Mouse (Mus musculus): ENCODE measurements around the gene Baiap2l2. TPM values are rescaled to one million over a fixed set of nuclear protein-coding genes. Genes with fewer than 3 reads are reported as not detected.

Baiap2l2 gene
- polyA plus RNA-seq, 1 experiment from 2014 or later, result 3.9 TPM

DNA sequence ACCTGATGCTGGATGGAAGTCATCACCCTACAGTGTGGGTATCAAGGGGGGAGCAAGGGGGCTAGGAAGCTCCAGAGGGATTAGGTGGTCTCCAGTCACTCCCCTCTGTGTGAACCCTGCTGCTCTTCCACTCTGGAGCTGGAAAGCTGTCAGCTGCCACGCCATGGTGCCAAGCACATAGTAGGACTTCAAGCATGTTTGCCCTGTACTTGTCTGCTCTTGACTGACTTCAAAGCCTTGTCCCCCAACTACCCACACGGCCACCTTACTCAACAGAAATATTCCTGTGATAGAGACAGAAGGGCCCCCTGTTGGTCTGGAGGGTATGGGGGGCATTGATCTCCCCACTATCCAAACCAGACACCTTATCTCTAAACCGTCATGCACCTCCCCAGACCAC is 69.1 kb downstream of the Baiap2l2 start:
- H3K4me3 ChIP-seq (ENCODE audit: low read depth, low read length), result no peak overlapping the region
- WGBS, result 44% methylated on average over 3 of the region's 3 CpGs
- no peaks in the 10 kb centered on the region for H3K4me1 ChIP-seq (ENCODE audit: insufficient read depth)
- no peaks in the 10 kb centered on the region for H3K9me3 ChIP-seq (ENCODE audit: low read depth, low read length)
- H3K27me3 ChIP-seq (ENCODE audit: insufficient read depth, low read length), result no peaks in the 10 kb centered on the region
- no peak for TF ChIP-seq CTCF (IDR thresholded peaks at IDR 0.05; ENCODE audit: low read depth)
- no peak overlapping the region for H3K9ac ChIP-seq
- ATAC-seq (ENCODE audit: insufficient read depth), result no peak
- no peak for DNase-seq
- H3K36me3 ChIP-seq (ENCODE audit: insufficient read depth), result no peaks in the 10 kb centered on the region
- no peak overlapping the region for H3K27ac ChIP-seq (ENCODE audit: low read depth)
- no peak overlapping the region for H3K4me2 ChIP-seq

DNA sequence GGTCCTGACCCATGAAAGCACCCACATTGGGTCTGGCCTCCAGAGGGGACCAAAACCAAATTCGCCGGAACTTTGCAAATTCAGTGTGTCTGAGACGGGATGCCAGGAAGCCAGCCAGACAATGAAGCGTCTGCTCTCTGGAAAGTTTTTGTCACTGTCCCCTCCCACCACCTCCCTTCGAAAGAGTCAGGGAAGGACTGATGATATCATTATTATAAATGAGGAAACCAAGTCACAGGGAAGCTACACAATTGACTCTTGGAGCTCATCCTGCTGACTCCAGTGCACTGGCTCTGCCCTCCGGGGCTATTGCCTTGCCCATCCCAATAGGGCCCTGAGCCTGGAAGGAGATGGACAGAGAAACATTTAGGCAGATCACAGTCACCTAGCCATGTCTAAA is 71.7 kb downstream of the Baiap2l2 start:
- no peak for ATAC-seq (ENCODE audit: insufficient read depth)
- TF ChIP-seq CTCF (IDR thresholded peaks at IDR 0.05; ENCODE audit: low read depth), result no peak
- 58% methylated on average over 6 of the region's 6 CpGs for WGBS
- no peak overlapping the region for H3K27ac ChIP-seq (ENCODE audit: low read depth)
- H3K27me3 ChIP-seq (ENCODE audit: insufficient read depth, low read length), result no peaks in the 10 kb centered on the region
- H3K9ac ChIP-seq, result no peak overlapping the region
- no peak overlapping the region for H3K4me2 ChIP-seq
- H3K4me1 ChIP-seq (ENCODE audit: insufficient read depth), result no peaks in the 10 kb centered on the region
- no peaks in the 10 kb centered on the region for H3K9me3 ChIP-seq (ENCODE audit: low read depth, low read length)
- DNase-seq, result peak; percentile 24
- H3K4me3 ChIP-seq (ENCODE audit: low read depth, low read length), result no peak overlapping the region
- H3K36me3 ChIP-seq (ENCODE audit: insufficient read depth), result no peaks in the 10 kb centered on the region

DNA sequence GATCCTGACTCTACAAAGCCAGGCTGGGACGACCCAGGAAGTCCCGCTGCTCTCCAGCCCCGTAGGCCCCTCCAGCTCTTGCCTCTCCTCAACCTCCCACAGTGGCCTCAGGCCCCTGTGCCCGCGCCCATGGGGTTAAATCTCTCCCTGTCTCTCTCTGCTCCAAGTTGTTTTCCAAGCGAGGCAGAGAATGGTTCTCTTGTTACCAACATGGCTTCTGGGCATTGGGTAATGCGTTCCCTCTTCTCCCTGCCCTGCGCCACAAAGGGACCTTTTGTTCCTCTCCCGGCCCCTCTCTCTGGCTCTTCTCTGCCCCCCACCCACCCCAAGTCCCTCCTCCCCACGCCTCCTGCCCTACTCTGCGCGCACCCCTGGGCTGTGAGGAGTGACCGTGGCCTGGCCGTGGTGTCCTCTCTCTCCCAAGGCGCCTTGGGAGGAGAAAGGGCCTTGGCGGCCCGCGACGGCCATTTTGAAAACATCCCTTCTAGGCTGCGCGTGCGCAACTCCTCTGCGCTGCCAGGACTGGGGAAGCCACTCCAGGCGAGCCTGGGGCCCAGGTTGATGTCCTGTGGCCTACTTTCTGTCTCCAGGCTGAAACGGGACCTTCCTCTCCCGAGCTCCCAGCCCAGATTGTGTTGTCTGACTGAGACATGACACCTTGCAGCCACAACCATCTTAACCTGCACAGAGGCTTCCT is 72.4 kb downstream of the Baiap2l2 start:
- Histone ChIP-seq H3K9me3 (ENCODE audit: low read depth, low read length) (no peaks in the 10 kb centered on the region), H3K4me2 (no peak overlapping the region), H3K4me1 (ENCODE audit: insufficient read depth) (no peaks in the 10 kb centered on the region), H3K27me3 (ENCODE audit: insufficient read depth, low read length) (no peaks in the 10 kb centered on the region), H3K36me3 (ENCODE audit: insufficient read depth) (no peaks in the 10 kb centered on the region), H3K4me3 (ENCODE audit: low read depth, low read length) (no peak overlapping the region), H3K9ac (no peak overlapping the region), H3K27ac (ENCODE audit: low read depth) (no peak overlapping the region)
- ATAC-seq (ENCODE audit: insufficient read depth) (no peak), DNase-seq (no peak)
- 85% methylated on average over 26 of the region's 26 CpGs for whole genome bisulfite sequencing
- TF ChIP-seq CTCF (IDR thresholded peaks at IDR 0.05; ENCODE audit: low read depth), result no peak

DNA sequence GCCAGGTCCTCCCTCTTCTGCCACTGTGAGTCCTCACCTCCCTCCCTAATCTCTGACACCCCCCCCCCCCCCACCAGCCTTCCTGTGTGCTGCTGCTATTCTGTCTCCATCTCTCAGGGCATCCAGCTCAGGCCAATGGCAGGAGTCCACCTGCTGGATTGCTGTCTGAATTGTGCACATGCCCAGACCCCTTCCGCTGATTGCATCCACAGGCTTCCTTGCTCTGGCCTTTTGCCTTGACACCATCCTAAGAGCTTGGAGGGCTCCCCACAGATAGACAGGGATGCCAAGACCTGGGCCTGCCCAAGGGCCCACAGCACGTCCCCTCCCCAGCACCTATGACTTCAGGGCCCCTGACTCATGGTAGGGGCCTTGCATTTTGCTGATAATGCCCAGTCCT is 75.0 kb downstream of the Baiap2l2 start:
- H3K4me2 ChIP-seq, result no peak overlapping the region
- TF ChIP-seq CTCF (IDR thresholded peaks at IDR 0.05; ENCODE audit: low read depth), result no peak

DNA sequence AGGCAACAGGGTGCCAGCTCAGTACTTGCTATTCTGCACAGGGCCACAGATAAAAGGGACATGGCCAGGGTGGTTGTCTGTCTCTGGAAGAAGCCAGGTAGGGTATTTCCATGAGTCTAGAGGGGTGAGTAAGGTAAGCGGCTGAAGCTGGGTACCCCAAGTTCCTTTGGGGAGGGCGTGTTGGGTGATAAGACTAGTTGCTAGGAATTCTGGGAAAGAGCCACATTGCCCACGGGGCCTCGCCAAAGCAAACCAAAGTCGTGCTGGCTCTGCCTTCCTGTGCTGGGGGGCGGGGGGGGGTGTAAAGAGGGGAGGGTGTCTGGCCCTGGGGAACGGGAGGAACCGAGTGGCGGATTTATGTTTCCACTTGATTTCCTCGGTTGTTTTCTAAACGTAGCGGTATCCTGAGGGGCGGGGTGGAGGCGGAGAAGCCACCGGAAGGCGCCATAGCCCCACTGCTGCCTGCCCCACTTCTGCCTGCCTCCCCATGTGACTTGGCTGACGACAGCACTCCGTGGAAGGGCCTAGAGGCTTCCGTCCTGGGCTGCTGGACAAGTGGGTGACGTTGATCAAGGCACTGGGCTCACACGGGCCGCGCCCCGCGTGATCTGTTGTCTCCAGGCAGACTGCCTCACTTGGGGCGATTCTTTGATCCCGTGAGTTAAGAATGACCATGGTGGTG is 76.4 kb downstream of the Baiap2l2 start:
- 70% methylated on average over 27 of the region's 27 CpGs for WGBS
- H3K4me3 ChIP-seq (ENCODE audit: low read depth, low read length), result no peak overlapping the region
- no peaks in the 10 kb centered on the region for H3K4me1 ChIP-seq (ENCODE audit: insufficient read depth)
- no peak for TF ChIP-seq CTCF (IDR thresholded peaks at IDR 0.05; ENCODE audit: low read depth)
- H3K36me3 ChIP-seq (ENCODE audit: insufficient read depth), result no peaks in the 10 kb centered on the region
- H3K27me3 ChIP-seq (ENCODE audit: insufficient read depth, low read length), result no peaks in the 10 kb centered on the region
- ATAC-seq (ENCODE audit: insufficient read depth) (no peak), DNase-seq (no peak)
- H3K9me3 ChIP-seq (ENCODE audit: low read depth, low read length), result no peaks in the 10 kb centered on the region
- H3K4me2 ChIP-seq, result no peak overlapping the region
- no peak overlapping the region for H3K9ac ChIP-seq
- no peak overlapping the region for H3K27ac ChIP-seq (ENCODE audit: low read depth)

More for the DNA sequence above, 75.0 kb downstream of the Baiap2l2 start:
- H3K9ac ChIP-seq, result no peak overlapping the region
- 72% methylated on average over 2 of the region's 2 CpGs for whole genome bisulfite sequencing
- ATAC-seq (ENCODE audit: insufficient read depth) (no peak), DNase-seq (no peak)
- H3K4me1 ChIP-seq (ENCODE audit: insufficient read depth), result no peaks in the 10 kb centered on the region
- H3K36me3 ChIP-seq (ENCODE audit: insufficient read depth), result no peaks in the 10 kb centered on the region
- H3K27ac ChIP-seq (ENCODE audit: low read depth), result no peak overlapping the region
- no peaks in the 10 kb centered on the region for H3K9me3 ChIP-seq (ENCODE audit: low read depth, low read length)
- H3K27me3 ChIP-seq (ENCODE audit: insufficient read depth, low read length), result no peaks in the 10 kb centered on the region
- H3K4me3 ChIP-seq (ENCODE audit: low read depth, low read length), result no peak overlapping the region

DNA sequence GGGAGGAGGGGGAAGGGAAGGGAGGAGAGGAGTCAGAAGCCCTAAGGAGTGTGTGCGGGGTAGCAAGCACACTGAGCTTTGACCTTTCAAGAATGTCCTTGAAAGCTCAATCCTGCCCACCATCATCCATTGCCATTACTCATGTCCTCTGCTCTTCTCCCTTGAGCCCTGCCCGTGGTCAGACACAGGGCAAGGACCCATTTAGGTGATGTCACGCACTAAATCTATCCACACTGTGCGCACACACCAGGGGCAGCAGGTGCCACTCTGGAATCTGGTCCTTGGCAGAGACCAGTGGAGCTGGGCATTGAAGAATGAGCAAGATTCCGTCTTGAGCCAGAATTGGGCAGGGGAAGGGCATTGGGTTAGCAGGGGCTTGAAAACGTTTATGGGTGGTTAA is 77.1 kb downstream of the Baiap2l2 start:
- H3K36me3 ChIP-seq (ENCODE audit: insufficient read depth), result no peaks in the 10 kb centered on the region
- H3K9me3 ChIP-seq (ENCODE audit: low read depth, low read length), result no peaks in the 10 kb centered on the region
- WGBS, result 66% methylated on average over 6 of the region's 6 CpGs
- H3K4me1 ChIP-seq (ENCODE audit: insufficient read depth), result no peaks in the 10 kb centered on the region
- no peak overlapping the region for H3K27ac ChIP-seq (ENCODE audit: low read depth)
- TF ChIP-seq CTCF (IDR thresholded peaks at IDR 0.05; ENCODE audit: low read depth), result no peak
- H3K4me2 ChIP-seq, result no peak overlapping the region
- no peaks in the 10 kb centered on the region for H3K27me3 ChIP-seq (ENCODE audit: insufficient read depth, low read length)
- no peak overlapping the region for H3K4me3 ChIP-seq (ENCODE audit: low read depth, low read length)
- DNase-seq, result no peak
- ATAC-seq (ENCODE audit: insufficient read depth), result no peak
- no peak overlapping the region for H3K9ac ChIP-seq

Other genes starting within 250 kb of the Baiap2l2 start
- gene Galr3, start 243.7 kb downstream of the Baiap2l2 start, polyA plus RNA-seq (2014; fragmentation: Nextera tagmentation; extraction: Ambion mirVana), result not detected in 2 replicates
- 54.4 and 55.4 TPM in 2 replicates for gene Ankrd54, start 222.6 kb downstream of the Baiap2l2 start, polyA plus RNA-seq (2014; fragmentation: Nextera tagmentation; extraction: Ambion mirVana)
- 243 and 249 TPM in 2 replicates for gene Eif3l, start 210.4 kb downstream of the Baiap2l2 start, polyA plus RNA-seq (2014; fragmentation: Nextera tagmentation; extraction: Ambion mirVana)
- 7.5 and 9.0 TPM in 2 replicates for gene Micall1, start 176.6 kb downstream of the Baiap2l2 start, polyA plus RNA-seq (2014; fragmentation: Nextera tagmentation; extraction: Ambion mirVana)
- 315 and 325 TPM in 2 replicates for gene Polr2f, start 144.5 kb downstream of the Baiap2l2 start, polyA plus RNA-seq (2014; fragmentation: Nextera tagmentation; extraction: Ambion mirVana)
- 6.0 and 7.1 TPM in 2 replicates for gene 1700088E04Rik, start 144.3 kb downstream of the Baiap2l2 start, polyA plus RNA-seq (2014; fragmentation: Nextera tagmentation; extraction: Ambion mirVana)
- gene Sox10, start 120.3 kb downstream of the Baiap2l2 start, polyA plus RNA-seq (2014; fragmentation: Nextera tagmentation; extraction: Ambion mirVana), result 0.37 and 0.79 TPM in 2 replicates
- gene Pick1, start 56.4 kb downstream of the Baiap2l2 start, polyA plus RNA-seq (2014; fragmentation: Nextera tagmentation; extraction: Ambion mirVana), result 18.1 and 18.7 TPM in 2 replicates
- 0.18 and 0.53 TPM in 2 replicates for gene Gm49486, start 56.1 kb downstream of the Baiap2l2 start, polyA plus RNA-seq (2014; fragmentation: Nextera tagmentation; extraction: Ambion mirVana)
- gene Slc16a8, start 30.8 kb downstream of the Baiap2l2 start, polyA plus RNA-seq (2014; fragmentation: Nextera tagmentation; extraction: Ambion mirVana), result 0.11 and 0.18 TPM in 2 replicates
- gene Pla2g6, start 42.9 kb upstream of the Baiap2l2 start, polyA plus RNA-seq (2014; fragmentation: Nextera tagmentation; extraction: Ambion mirVana), result 15.2 and 18.4 TPM in 2 replicates
- 3.3 and 4.3 TPM in 2 replicates for gene Maff, start 61.1 kb upstream of the Baiap2l2 start, polyA plus RNA-seq (2014; fragmentation: Nextera tagmentation; extraction: Ambion mirVana)
- 77.3 and 78.3 TPM in 2 replicates for gene Tmem184b, start 118.0 kb upstream of the Baiap2l2 start, polyA plus RNA-seq (2014; fragmentation: Nextera tagmentation; extraction: Ambion mirVana)
- 93.2 and 99.6 TPM in 2 replicates for gene Csnk1e, start 170.0 kb upstream of the Baiap2l2 start, polyA plus RNA-seq (2014; fragmentation: Nextera tagmentation; extraction: Ambion mirVana)
- not detected in 2 replicates for gene Kcnj4, start 219.7 kb upstream of the Baiap2l2 start, polyA plus RNA-seq (2014; fragmentation: Nextera tagmentation; extraction: Ambion mirVana)
- 60.3 and 68.2 TPM in 2 replicates for gene Kdelr3, start 230.9 kb upstream of the Baiap2l2 start, polyA plus RNA-seq (2014; fragmentation: Nextera tagmentation; extraction: Ambion mirVana)